Mouse (Mus musculus): ENCODE results near the gene Cfap52.

DNA sequence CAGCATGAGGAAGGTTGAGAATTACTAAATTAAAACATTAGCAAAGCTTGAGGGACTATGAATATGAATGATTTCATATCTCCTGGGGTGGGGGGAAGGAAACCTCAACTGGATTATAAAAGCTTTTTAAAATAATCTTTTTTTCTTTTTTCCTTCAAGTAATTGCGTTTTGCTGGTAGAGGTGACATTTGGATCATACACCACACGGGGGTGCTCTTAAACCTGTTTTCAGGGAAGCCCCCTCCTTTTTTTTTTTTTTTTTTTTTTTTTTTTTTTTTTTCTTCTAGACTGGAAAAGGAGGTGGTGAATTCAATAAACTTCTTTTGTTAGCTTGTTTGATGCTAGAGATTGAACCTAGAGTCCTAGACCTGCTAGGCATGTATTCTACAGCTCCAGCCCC lies 9.8 kb upstream of the Cfap52 start:
- peak; percentile 48 for TF ChIP-seq CTCF (IDR thresholded peaks at IDR 0.05)
- no peak for TF ChIP-seq EP300 (IDR thresholded peaks at IDR 0.05)

Measured in lung, postnatal 0 days (tissue).